Mouse (Mus musculus) right cerebral cortex, postnatal 10 days (tissue): ENCODE results near the gene Kdelr3.

Source experiments
- DNase-seq, 2 experiments: peaks; one replicate each; pipeline ENCODE4 v3.0.0; 2021; ENCODE audit warnings: low spot score in 2 of 2

Kdelr3 gene

GRCm38 (mm10) chr15:79575543-79576222, 59.5 kb downstream of the Kdelr3 start:
- DNase-seq: no peak

- DNase-seq: no peak
Measured at GRCm38 (mm10) chr15:79576947-79577346, 60.7 kb downstream of the Kdelr3 start.
